Mouse (Mus musculus): Measurements from ENCODE around the gene Tnnt1.

DNA sequence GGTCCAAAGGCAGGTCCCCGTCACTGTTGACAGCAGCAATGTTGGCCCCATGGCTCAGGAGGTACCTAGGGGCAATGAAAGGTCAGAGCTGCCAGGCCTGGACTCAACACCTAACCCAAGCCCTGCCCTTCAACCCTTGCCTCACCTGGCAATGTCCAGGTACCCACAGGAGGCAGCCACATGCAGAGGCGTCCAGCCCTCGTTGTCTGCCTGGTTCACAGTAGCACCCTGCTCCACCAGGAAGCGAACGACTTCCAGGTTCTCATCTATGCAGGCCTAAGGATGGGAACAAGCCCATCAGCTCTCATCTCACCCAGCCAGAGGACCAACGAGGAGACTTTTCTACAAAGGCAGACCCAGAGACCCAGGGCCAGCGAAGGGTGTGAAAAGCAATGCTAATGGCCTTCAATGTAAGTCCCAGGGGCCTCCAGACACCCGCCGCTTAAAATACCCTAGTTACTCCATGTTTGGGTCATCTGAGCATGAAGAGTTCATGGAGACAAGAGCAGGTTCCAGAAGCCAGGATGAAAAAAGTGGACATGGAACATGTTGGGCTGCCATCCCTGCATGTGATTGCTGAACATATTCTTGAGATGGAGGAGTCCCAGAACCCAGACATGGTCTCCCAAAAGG lies 18.8 kb downstream of the Tnnt1 start:
- TF ChIP-seq GATA1 (IDR thresholded peaks at IDR 0.05; ENCODE audit: low read length) (no peak), TAL1 (IDR thresholded peaks at IDR 0.05; ENCODE audit: low read length) (no peak)
